Mouse (Mus musculus) embryonic facial prominence, embryonic 11.5 days (tissue): ENCODE results near the gene Cdv3. TPM values are rescaled to one million over a fixed set of nuclear protein-coding genes. Genes with fewer than 3 reads are reported as not detected.
A peak's percentile ranks its signal among the peaks of the same experiment; 100 is the strongest.

Experiments
- ATAC-seq: fragments of 200-750 bp; cut with Nextera tagmentation; replicated peaks from 2 replicates; pipeline ENCODE4 v1.8.0; 2017; ENCODE audit warnings: low read depth; ENCODE audit not compliant: insufficient number of reproducible peaks, low FRiP score, low TSS enrichment
- DNase-seq: peaks from one replicate; pipeline ENCODE4 v3.0.0-alpha.2; 2015; ENCODE audit warnings: low spot score
- H3K27ac ChIP-seq: fragments of 300-500 bp; sonication (generic); replicated peaks from 2 replicates; pipeline ENCODE4 v1.5.1; 2014; ENCODE audit warnings: mild to moderate bottlenecking, low read depth, low read length, control low read depth
- H3K27me3 ChIP-seq: fragments of 300-500 bp; sonication (generic); 2 replicates; pipeline ENCODE4 v1.6.1; 2014; ENCODE audit warnings: mild to moderate bottlenecking, low read length, moderate library complexity, mixed read lengths; ENCODE audit not compliant: control insufficient read depth, insufficient read depth
- H3K36me3 ChIP-seq: fragments of 300-500 bp; sonication (generic); replicated peaks from 2 replicates; pipeline ENCODE4 v1.6.1; 2014; ENCODE audit warnings: low read depth, mild to moderate bottlenecking, low read length, moderate library complexity, mixed read lengths; ENCODE audit not compliant: control insufficient read depth, insufficient read depth
- H3K4me1 ChIP-seq: fragments of 300-500 bp; sonication (generic); 2 replicates; pipeline ENCODE4 v1.6.1; 2014; ENCODE audit warnings: low read length, mixed read lengths; ENCODE audit not compliant: control insufficient read depth, insufficient read depth
- H3K4me2 ChIP-seq: fragments of 300-500 bp; sonication (generic); 2 replicates; pipeline ENCODE4 v1.6.1; 2014; ENCODE audit warnings: low read depth, mild to moderate bottlenecking, control low read depth, low read length, moderate library complexity
- H3K4me3 ChIP-seq: fragments of 300-500 bp; sonication (generic); 2 replicates; pipeline ENCODE4 v1.5.1; 2014; ENCODE audit warnings: low read depth, low read length, control low read depth
- H3K9ac ChIP-seq: fragments of 300-500 bp; sonication (generic); replicated peaks from 2 replicates; pipeline ENCODE4 v1.6.1; 2014; ENCODE audit warnings: mild to moderate bottlenecking, control low read depth, low read length
- H3K9me3 ChIP-seq: fragments of 300-500 bp; sonication (generic); replicated peaks from 2 replicates; pipeline ENCODE4 v1.6.1; 2016; ENCODE audit warnings: mild to moderate bottlenecking, low read length, inconsistent platforms, mixed read lengths; ENCODE audit not compliant: control insufficient read depth
- WGBS: fragments of 180-500 bp; shearing (Covaris S2); extraction: QIAGEN DNeasy Blood & Tissue Kit; methylation state at CpG from one replicate; pipeline ENCODE4 v1.1.7; 2014; 5-methylcytosine and 5-hydroxymethylcytosine counted together
- polyA plus RNA-seq: library from polyadenylated mRNA; unstranded; fragments of >200 nt; fragmentation: Nextera tagmentation; extraction: Ambion mirVana; gene quantifications from 2 replicates; pipeline ENCODE4 v1.2.1, GENCODE M21; 2014

The Cdv3 gene
- polyA plus RNA-seq, 1 experiment from 2014 or later: 142 TPM

DNA sequence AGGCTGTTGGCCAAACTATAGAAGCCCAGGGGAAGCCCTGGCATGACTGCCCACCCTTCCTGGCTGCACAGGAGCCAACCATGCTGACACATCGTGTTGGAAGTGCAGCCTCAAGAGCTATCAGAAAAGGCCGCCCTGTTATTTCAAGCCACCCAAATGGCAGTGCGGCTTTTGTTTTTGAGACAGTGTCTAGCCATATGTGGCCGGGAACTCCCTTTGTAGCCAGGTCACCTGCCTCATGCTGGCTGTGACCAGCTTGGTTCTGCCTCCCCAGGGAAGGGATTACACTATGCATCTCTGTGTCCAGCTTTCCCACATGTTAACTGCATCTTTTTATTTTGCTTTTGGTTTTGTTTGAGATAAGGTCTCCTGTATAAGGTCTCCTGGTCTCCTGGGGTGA lies 14.9 kb upstream of the Cdv3 start:
- DNase-seq (no peak), ATAC-seq (no peak)
- no peak overlapping the region for H3K27ac ChIP-seq
- no peaks in the 10 kb centered on the region for H3K9me3 ChIP-seq
- no peak overlapping the region for H3K9ac ChIP-seq
- WGBS: 83% methylated on average over 4 of the region's 4 CpGs
- no peak overlapping the region for H3K4me3 ChIP-seq
- no peaks in the 10 kb centered on the region for H3K4me1 ChIP-seq
- H3K4me2 ChIP-seq: no peak overlapping the region
- H3K27me3 ChIP-seq: no peaks in the 10 kb centered on the region
- H3K36me3 ChIP-seq: no peaks in the 10 kb centered on the region

DNA sequence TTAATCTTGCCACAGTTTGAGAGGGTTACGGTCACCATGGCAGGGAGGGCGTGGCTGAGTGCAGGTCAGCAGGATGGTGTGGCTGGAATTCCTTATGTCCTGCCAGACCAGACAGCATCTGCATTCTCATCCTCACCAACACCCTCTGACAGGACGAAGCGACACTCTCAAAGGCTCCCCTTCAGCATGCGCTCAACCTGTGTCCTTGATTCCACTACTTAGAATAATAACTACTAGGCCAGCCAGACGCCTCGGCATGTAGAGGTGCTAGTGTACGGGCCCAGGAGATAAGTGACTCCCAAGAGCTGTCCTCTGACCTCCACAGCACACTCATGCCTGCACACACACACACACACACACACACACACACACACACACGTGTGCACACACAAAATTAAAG lies 13.6 kb upstream of the Cdv3 start:
- Histone ChIP-seq H3K4me1 (no peaks in the 10 kb centered on the region), H3K9ac (no peak overlapping the region), H3K9me3 (no peaks in the 10 kb centered on the region), H3K4me3 (no peak overlapping the region), H3K27ac (no peak overlapping the region), H3K27me3 (no peaks in the 10 kb centered on the region), H3K36me3 (no peaks in the 10 kb centered on the region), H3K4me2 (no peak overlapping the region)
- 63% methylated on average over 9 of the region's 9 CpGs for WGBS
- ATAC-seq: no peak
- DNase-seq: no peak

DNA sequence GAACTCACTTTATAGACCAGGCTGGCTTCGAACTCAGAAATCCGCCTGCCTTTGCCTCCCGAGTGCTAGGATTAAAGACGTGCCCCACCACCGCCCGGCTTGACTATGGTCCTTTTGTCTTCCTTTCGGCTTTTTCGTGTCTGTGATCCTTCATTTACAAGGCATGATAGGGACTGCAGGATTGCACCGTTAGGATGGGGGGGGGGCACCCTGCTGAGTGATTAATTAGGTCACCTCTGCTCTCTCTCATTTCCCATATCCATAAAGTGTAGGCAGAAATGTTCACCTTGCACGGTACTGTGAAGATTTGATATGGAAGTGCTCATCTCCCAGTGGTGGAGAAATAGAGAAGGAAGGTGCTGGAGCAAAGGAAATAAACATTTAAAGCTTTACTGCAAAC lies 13.0 kb upstream of the Cdv3 start:
- Histone ChIP-seq H3K27me3 (no peaks in the 10 kb centered on the region), H3K27ac (no peak overlapping the region), H3K9me3 (no peaks in the 10 kb centered on the region), H3K4me3 (no peak overlapping the region), H3K9ac (no peak overlapping the region), H3K4me1 (no peaks in the 10 kb centered on the region), H3K4me2 (no peak overlapping the region), H3K36me3 (no peaks in the 10 kb centered on the region)
- ATAC-seq: no peak
- WGBS: 74% methylated on average over 10 of the region's 10 CpGs
- no peak for DNase-seq

DNA sequence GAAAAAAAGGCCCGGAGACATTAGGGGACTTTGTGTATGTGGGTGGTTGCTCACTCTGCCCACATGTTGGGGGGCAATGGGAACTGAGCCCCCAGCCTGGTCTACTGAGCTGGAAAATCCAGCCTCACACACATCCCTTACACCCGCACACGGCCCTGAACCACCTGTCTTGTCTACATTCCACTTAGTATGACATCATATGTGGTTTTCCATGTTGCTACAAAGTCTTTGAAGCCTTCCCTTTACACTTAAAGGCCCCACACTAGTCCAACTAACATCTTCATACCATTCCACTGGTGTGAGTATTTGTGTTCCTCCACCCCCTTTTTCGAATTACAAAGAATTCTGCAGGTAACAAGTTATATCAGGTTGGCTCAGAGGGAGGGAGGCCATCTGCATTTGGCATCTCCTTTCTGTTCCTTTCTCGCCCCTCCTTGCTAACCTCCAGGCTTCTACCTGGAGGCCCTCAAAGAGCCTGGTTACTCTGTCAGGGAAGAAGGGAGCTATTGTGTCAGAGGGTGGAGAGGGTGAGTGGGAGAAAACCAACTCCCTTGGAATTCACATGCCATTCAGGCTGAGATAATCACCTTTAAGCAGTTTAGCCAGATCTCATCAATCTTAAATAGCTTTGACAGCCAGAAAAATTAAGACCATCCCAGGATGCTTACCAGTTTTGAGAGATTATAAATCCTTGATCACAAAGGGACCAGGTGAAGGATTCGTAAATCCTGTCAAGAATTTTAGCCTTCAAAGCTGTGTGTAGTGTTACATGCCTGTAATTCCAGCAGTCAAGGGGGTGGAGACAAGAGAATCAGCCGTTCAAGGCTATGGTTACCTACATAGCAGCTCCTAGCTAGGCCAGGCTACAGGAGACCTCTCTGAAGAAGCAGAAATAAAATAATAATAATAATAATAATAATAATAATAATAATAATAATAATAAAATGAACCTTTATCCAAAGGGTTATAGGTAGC lies 11.0 kb upstream of the Cdv3 start:
- peak; percentile 45 for ATAC-seq
- Histone ChIP-seq H3K27me3 (no peaks in the 10 kb centered on the region), H3K36me3 (no peaks in the 10 kb centered on the region), H3K9me3 (no peaks in the 10 kb centered on the region), H3K4me3 (no peak overlapping the region), H3K27ac (no peak overlapping the region), H3K9ac (no peak overlapping the region), H3K4me2 (no peak overlapping the region), H3K4me1 (no peaks in the 10 kb centered on the region)
- DNase-seq: peak; percentile 32
- WGBS: 64% methylated on average over 7 of the region's 7 CpGs

DNA sequence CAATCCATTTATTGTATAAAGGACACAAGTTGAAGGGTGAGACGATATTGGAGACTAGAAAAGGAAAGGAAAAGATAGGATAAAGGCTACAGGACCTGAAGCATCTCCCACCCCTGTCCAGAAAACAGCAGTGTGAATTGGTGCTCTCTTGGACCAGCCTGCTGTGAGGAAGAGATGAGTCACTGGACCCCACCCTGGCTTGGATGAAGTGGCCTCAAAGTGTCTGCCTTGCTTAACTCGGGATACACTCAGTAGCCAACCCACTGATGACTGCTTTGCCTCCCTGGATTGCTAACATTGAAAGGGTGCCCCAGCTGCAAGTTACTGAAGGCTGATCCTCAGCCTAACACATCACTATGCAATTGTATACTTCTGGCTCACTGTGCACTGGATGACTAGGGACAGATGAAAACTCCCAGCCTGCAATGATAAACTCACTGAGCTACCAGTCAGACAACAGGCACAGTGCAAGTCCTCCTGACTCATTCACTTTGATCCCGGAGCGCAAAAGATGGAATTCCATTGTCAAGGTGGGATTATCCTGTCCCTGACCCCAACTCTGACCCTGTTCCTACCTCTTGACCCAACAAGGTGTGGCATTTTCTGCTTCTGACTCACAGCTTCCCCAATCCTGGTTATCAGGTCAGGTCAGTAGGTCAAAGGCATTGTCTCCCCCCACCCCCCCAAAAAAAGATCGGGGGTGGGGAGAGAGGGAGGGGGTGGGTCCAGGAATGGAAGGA lies 6.8 kb upstream of the Cdv3 start:
- Histone ChIP-seq H3K4me3 (no peak overlapping the region), H3K9me3 (no peaks in the 10 kb centered on the region), H3K27me3 (no peaks in the 10 kb centered on the region), H3K4me2 (no peak overlapping the region), H3K36me3 (no peaks in the 10 kb centered on the region), H3K9ac (no peak overlapping the region), H3K4me1 (no peaks in the 10 kb centered on the region), H3K27ac (no peak overlapping the region)
- 84% methylated on average over 5 of the region's 5 CpGs for WGBS
- ATAC-seq: no peak
- no peak for DNase-seq

DNA sequence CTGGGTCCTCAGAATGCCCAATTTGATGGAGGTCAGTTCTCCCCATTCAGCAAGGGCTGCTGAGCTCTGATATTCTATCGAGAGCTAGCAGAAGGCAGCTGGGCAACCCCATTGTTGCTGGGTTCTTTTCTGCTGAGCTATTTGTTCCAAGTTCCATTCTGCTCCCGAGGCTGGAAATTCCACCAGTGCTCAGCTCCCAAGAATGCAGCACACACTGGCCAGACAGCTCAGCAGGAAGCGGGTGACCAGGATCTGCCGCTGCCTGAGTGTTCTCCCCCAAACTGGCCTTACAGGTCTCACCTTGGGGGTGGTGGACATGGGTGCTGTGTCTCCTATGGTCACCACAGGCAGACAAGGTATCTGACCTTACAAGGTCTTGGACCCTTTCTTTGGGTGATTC lies 4.3 kb upstream of the Cdv3 start:
- Histone ChIP-seq H3K4me1 (peaks cover 3% of the 10 kb centered on the region; the same call in 1 of the 2 replicates), H3K4me2 (no peak overlapping the region), H3K27me3 (no peaks in the 10 kb centered on the region), H3K9ac (no peak overlapping the region), H3K36me3 (no peaks in the 10 kb centered on the region), H3K27ac (no peak overlapping the region), H3K4me3 (no peak overlapping the region), H3K9me3 (no peaks in the 10 kb centered on the region)
- no peak for ATAC-seq
- 80% methylated on average over 4 of the region's 4 CpGs for WGBS
- no peak for DNase-seq

DNA sequence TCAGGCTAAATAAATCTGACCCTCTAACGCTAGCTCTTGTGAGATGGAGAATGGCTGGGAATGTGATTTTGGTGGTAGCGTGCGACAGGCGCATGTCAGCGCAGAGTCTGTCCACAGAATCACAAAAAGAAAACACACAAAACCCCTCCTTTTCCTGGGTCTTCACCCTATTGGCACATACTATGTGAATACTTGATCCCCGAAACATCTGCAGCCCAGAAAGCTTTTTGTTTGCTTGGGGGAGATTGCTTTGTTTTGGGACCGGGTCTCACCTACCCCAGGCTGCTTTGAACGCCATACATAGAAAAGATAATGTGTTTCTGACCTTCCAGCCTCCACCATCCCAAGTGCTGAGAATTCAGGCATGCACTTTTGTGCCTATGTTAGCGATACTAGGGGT lies 716 bp upstream of the Cdv3 start:
- H3K36me3 ChIP-seq: no peaks in the 10 kb centered on the region
- H3K9me3 ChIP-seq: no peaks in the 10 kb centered on the region
- H3K27me3 ChIP-seq: no peaks in the 10 kb centered on the region
- peak overlapping the region; percentile 24 for H3K4me3 ChIP-seq
- peak overlapping the region; percentile 51 for H3K4me2 ChIP-seq
- 56% methylated on average over 9 of the region's 9 CpGs for WGBS
- ATAC-seq (no peak), DNase-seq (no peak)
- peak overlapping the region; percentile 28; the same call in 1 of the 2 replicates for H3K27ac ChIP-seq
- H3K9ac ChIP-seq: peak overlapping the region; percentile 57
- H3K4me1 ChIP-seq: peaks cover 3% of the 10 kb centered on the region
